Mouse (Mus musculus): Measurements from ENCODE around the gene Ccdc117. TPM values are rescaled to one million over a fixed set of nuclear protein-coding genes. Genes with fewer than 3 reads are reported as not detected.
"Not testable (repeated sequence)": the region's sequence is repeated elsewhere in the genome, so short reads cannot be mapped to it uniquely, and the experiment has no call there.

Gene Ccdc117
- polyA plus RNA-seq, 1 experiment from 2014 or later: 15.5 TPM

- no peak for TF ChIP-seq CTCF (IDR thresholded peaks at IDR 0.05; ENCODE audit: low read depth)
- Histone ChIP-seq H3K4me2 (ENCODE audit: low read length) (no peak overlapping the region), H3K4me1 (replicated peaks; ENCODE audit: insufficient read depth, low read length) (0 out of 2 replicates have a peak, but pooled peaks cover 3% of the 10 kb centered on the region), H3K9me3 (replicated peaks; ENCODE audit: low read length) (no peaks in the 10 kb centered on the region), H3K27me3 (ENCODE audit: insufficient read depth, low read length) (no peaks in the 10 kb centered on the region), H3K36me3 (ENCODE audit: insufficient read depth, low read length) (no peaks in the 10 kb centered on the region), H3K4me3 (replicated peaks; ENCODE audit: low read depth, low read length) (no peak overlapping the region), H3K27ac (no peak overlapping the region), H3K9ac (ENCODE audit: low read depth, low read length) (no peak overlapping the region)
- 62% methylated on average over 7 of the region's 7 CpGs for WGBS
- ATAC-seq (replicated peaks; ENCODE audit: low FRiP score, low read depth): no peak
- DNase-seq (ENCODE audit: low spot score): no peak
Measured at GRCm38 (mm10) chr11:5516151-5516550, 25.8 kb downstream of the Ccdc117 start.

GRCm38 (mm10) chr11:5515655-5516054 is 26.3 kb downstream of the Ccdc117 start:
- WGBS: 86% methylated on average over 6 of the region's 6 CpGs
- DNase-seq (ENCODE audit: low spot score) (no peak), ATAC-seq (replicated peaks; ENCODE audit: low FRiP score, low read depth) (no peak)
- Histone ChIP-seq H3K9me3 (replicated peaks; ENCODE audit: low read length) (no peaks in the 10 kb centered on the region), H3K27ac (no peak overlapping the region), H3K27me3 (ENCODE audit: insufficient read depth, low read length) (no peaks in the 10 kb centered on the region), H3K4me1 (replicated peaks; ENCODE audit: insufficient read depth, low read length) (0 out of 2 replicates have a peak, but pooled peaks cover 3% of the 10 kb centered on the region), H3K9ac (ENCODE audit: low read depth, low read length) (no peak overlapping the region), H3K4me2 (ENCODE audit: low read length) (no peak overlapping the region), H3K4me3 (replicated peaks; ENCODE audit: low read depth, low read length) (no peak overlapping the region), H3K36me3 (ENCODE audit: insufficient read depth, low read length) (no peaks in the 10 kb centered on the region)
- no peak for TF ChIP-seq CTCF (IDR thresholded peaks at IDR 0.05; ENCODE audit: low read depth)

GRCm38 (mm10) chr11:5515196-5515595 is 26.8 kb downstream of the Ccdc117 start:
- Histone ChIP-seq H3K27ac (no peak overlapping the region), H3K4me1 (replicated peaks; ENCODE audit: insufficient read depth, low read length) (peaks cover 3% of the 10 kb centered on the region; the same call in 1 of the 2 replicates), H3K4me3 (replicated peaks; ENCODE audit: low read depth, low read length) (no peak overlapping the region), H3K27me3 (ENCODE audit: insufficient read depth, low read length) (no peaks in the 10 kb centered on the region), H3K36me3 (ENCODE audit: insufficient read depth, low read length) (no peaks in the 10 kb centered on the region), H3K4me2 (ENCODE audit: low read length) (no peak overlapping the region), H3K9ac (ENCODE audit: low read depth, low read length) (no peak overlapping the region), H3K9me3 (replicated peaks; ENCODE audit: low read length) (no peaks in the 10 kb centered on the region)
- WGBS: 81% methylated on average over 6 of the region's 6 CpGs
- TF ChIP-seq CTCF (IDR thresholded peaks at IDR 0.05; ENCODE audit: low read depth): no peak
- DNase-seq (ENCODE audit: low spot score): no peak
- ATAC-seq (replicated peaks; ENCODE audit: low FRiP score, low read depth): no peak

- Histone ChIP-seq H3K27me3 (ENCODE audit: insufficient read depth, low read length) (no peaks in the 10 kb centered on the region), H3K36me3 (ENCODE audit: insufficient read depth, low read length) (no peaks in the 10 kb centered on the region), H3K4me3 (replicated peaks; ENCODE audit: low read depth, low read length) (no peak overlapping the region), H3K9me3 (replicated peaks; ENCODE audit: low read length) (no peaks in the 10 kb centered on the region), H3K4me1 (replicated peaks; ENCODE audit: insufficient read depth, low read length) (no peaks in the 10 kb centered on the region; the same call in 1 of the 2 replicates), H3K4me2 (ENCODE audit: low read length) (no peak overlapping the region), H3K27ac (no peak overlapping the region), H3K9ac (ENCODE audit: low read depth, low read length) (no peak overlapping the region)
- 76% methylated on average over 4 of the region's 4 CpGs for WGBS
- ATAC-seq (replicated peaks; ENCODE audit: low FRiP score, low read depth) (no peak), DNase-seq (ENCODE audit: low spot score) (no peak)
- no peak for TF ChIP-seq CTCF (IDR thresholded peaks at IDR 0.05; ENCODE audit: low read depth)
Measured at GRCm38 (mm10) chr11:5514091-5514490, 27.9 kb downstream of the Ccdc117 start.

GRCm38 (mm10) chr11:5512961-5513360 is 29.0 kb downstream of the Ccdc117 start:
- TF ChIP-seq CTCF (IDR thresholded peaks at IDR 0.05; ENCODE audit: low read depth): no peak
- WGBS: 86% methylated on average over 8 of the region's 8 CpGs
- no peak for ATAC-seq (replicated peaks; ENCODE audit: low FRiP score, low read depth)

GRCm38 (mm10) chr11:5512099-5512725 is 29.8 kb downstream of the Ccdc117 start:
- no peak overlapping the region for H3K4me3 ChIP-seq (replicated peaks; ENCODE audit: low read depth, low read length)
- H3K36me3 ChIP-seq (ENCODE audit: insufficient read depth, low read length): no peaks in the 10 kb centered on the region
- H3K9me3 ChIP-seq (replicated peaks; ENCODE audit: low read length): no peaks in the 10 kb centered on the region
- no peak overlapping the region for H3K9ac ChIP-seq (ENCODE audit: low read depth, low read length)
- ATAC-seq (replicated peaks; ENCODE audit: low FRiP score, low read depth) (peak; percentile 66; the same call in 1 of the 2 replicates), DNase-seq (ENCODE audit: low spot score) (peak; percentile 47)
- no peak for TF ChIP-seq CTCF (IDR thresholded peaks at IDR 0.05; ENCODE audit: low read depth)
- no peak overlapping the region for H3K4me2 ChIP-seq (ENCODE audit: low read length)
- WGBS: 52% methylated on average over 12 of the region's 12 CpGs
- H3K4me1 ChIP-seq (replicated peaks; ENCODE audit: insufficient read depth, low read length): no peaks in the 10 kb centered on the region; the same call in 1 of the 2 replicates
- H3K27ac ChIP-seq: peak overlapping the region; percentile 65
- no peaks in the 10 kb centered on the region for H3K27me3 ChIP-seq (ENCODE audit: insufficient read depth, low read length)

More at GRCm38 (mm10) chr11:5512961-5513360, 29.0 kb downstream of the Ccdc117 start:
- no peak overlapping the region for H3K4me2 ChIP-seq (ENCODE audit: low read length)
- H3K4me3 ChIP-seq (replicated peaks; ENCODE audit: low read depth, low read length): no peak overlapping the region
- peak overlapping the region; percentile 65 for H3K27ac ChIP-seq
- H3K9ac ChIP-seq (ENCODE audit: low read depth, low read length): no peak overlapping the region
- H3K4me1 ChIP-seq (replicated peaks; ENCODE audit: insufficient read depth, low read length): no peaks in the 10 kb centered on the region; the same call in 1 of the 2 replicates
- no peaks in the 10 kb centered on the region for H3K27me3 ChIP-seq (ENCODE audit: insufficient read depth, low read length)
- H3K9me3 ChIP-seq (replicated peaks; ENCODE audit: low read length): no peaks in the 10 kb centered on the region
- DNase-seq (ENCODE audit: low spot score): no peak
- H3K36me3 ChIP-seq (ENCODE audit: insufficient read depth, low read length): no peaks in the 10 kb centered on the region

- ATAC-seq (replicated peaks; ENCODE audit: low FRiP score, low read depth); DNase-seq (ENCODE audit: low spot score); H3K9ac ChIP-seq (ENCODE audit: low read depth, low read length); H3K36me3 ChIP-seq (ENCODE audit: insufficient read depth, low read length); H3K4me1 ChIP-seq (replicated peaks; ENCODE audit: insufficient read depth, low read length); H3K4me3 ChIP-seq (replicated peaks; ENCODE audit: low read depth, low read length); H3K27me3 ChIP-seq (ENCODE audit: insufficient read depth, low read length); H3K27ac ChIP-seq; H3K4me2 ChIP-seq (ENCODE audit: low read length); H3K9me3 ChIP-seq (replicated peaks; ENCODE audit: low read length): not testable (repeated sequence)
- WGBS: no CpG with 5 or more reads among the region's 2 CpGs
Measured at GRCm38 (mm10) chr11:5510686-5511085, 31.3 kb downstream of the Ccdc117 start.
